Mouse (Mus musculus): ENCODE measurements around the gene Slc45a3. TPM values are rescaled to one million over a fixed set of nuclear protein-coding genes. Genes with fewer than 3 reads are reported as not detected.

Slc45a3 gene
- polyA plus RNA-seq, 1 experiment from 2014 or later = 0.96 TPM

DNA sequence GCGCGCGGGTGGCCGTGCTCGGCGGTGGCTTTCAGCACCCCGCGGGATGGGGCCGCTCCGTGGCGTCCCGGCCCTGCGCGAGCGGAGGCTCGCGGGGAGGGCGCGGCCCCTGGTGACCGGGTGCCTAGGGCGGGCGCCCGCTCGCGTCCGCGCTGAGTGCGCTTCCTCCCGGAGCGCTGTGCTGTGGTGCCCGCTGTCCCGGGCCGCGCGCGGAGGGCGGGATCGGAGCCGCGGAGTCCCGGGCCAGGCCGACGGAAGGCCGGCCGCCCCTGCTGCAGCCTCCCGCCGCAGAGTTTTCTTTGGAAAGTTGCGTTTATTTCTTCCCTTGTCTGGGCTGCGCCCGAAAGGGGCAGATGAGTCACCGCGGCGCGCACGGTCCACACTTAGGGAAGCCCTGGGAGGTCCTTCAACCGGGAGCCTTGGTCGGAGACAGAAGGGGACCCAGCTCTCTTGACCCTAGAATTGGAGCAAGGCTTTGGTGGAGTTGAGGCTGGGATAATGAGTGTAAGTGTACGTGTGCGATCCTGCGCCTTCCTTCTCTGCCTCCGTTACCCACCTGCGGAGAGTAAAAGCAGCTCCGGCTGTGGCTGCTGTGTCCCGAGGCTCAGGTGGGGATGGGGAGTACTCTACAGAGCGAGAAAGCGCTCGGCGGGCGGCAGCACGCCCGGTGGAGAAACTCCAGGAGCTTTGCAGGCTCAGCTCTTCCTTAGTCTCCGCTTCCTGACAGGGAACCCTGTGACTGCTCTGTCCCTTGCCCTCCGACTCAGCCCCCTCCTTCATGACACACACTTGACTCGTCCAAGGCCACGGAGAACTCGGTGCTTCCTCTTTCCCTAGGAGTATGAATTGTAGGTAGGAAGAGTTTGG is 551 bp downstream of the Slc45a3 start:
- peaks cover 11% of the 10 kb centered on the region for H3K4me1 ChIP-seq (ENCODE audit: control insufficient read depth, insufficient read depth, low read depth, low read length)
- peaks cover 11% of the 10 kb centered on the region for H3K27me3 ChIP-seq (replicated peaks; ENCODE audit: control insufficient read depth, insufficient read depth, low read length)
- H3K9me3 ChIP-seq (ENCODE audit: control insufficient read depth, low read length) = no peaks in the 10 kb centered on the region
- H3K4me3 ChIP-seq (ENCODE audit: low read length) = peak overlapping the region; percentile 75
- ATAC-seq = peak; percentile 69
- H3K27ac ChIP-seq (ENCODE audit: low read depth, low read length) = no peak overlapping the region
- no peaks in the 10 kb centered on the region for H3K36me3 ChIP-seq (ENCODE audit: control insufficient read depth, insufficient read depth, low read length)
- peak overlapping the region; percentile 94 for H3K4me2 ChIP-seq (ENCODE audit: low read length)
- H3K9ac ChIP-seq (ENCODE audit: low read depth, low read length) = peak overlapping the region; percentile 71
- under 1% methylated on average over 49 of the region's 76 CpGs for WGBS

DNA sequence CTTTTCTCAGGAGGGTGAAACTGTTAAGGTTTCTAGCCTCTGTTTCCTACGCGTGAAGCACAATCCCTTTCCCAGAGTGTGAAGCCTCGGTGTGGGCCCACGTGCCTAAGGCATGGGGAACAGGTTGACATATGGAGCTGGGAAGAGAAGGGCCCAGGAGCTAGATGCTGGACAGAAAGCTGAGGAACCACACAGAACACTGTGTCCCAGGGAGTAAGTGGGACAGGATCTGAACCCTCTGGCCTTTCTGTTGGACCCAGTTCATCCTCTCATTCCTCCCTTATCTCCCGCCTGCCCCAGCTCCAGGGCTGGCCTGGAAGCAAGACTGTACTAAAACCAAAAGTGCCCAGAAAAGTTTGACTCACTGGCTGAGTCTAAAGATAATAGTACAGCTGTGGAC is 1.3 kb downstream of the Slc45a3 start:
- peak overlapping the region; percentile 75; the same call in 1 of the 2 replicates for H3K4me3 ChIP-seq (ENCODE audit: low read length)
- WGBS = 33% methylated on average over 5 of the region's 5 CpGs
- no peak for ATAC-seq

DNA sequence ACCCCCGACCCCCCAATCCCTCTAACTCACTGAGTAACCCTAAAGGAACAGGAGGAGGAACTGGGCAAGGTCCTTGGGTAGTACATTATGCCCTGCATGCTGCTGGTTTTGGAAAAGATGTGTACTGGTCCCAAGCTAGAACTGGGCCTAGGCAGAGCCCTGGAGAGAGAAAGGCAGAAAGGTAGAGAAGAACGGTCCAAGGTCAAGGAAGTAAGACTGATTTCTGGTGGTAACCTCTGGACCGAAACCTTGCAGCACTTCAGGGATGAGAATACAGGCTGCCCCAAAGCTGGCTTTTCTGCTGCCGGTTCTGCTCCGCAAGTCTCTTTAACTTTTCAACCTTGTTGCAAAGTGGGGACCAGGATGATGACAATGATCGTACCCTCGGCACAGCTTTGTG is 1.8 kb downstream of the Slc45a3 start:
- Histone ChIP-seq H3K9ac (ENCODE audit: low read depth, low read length) (no peak overlapping the region), H3K4me2 (ENCODE audit: low read length) (no peak overlapping the region), H3K27ac (ENCODE audit: low read depth, low read length) (no peak overlapping the region), H3K4me3 (ENCODE audit: low read length) (no peak overlapping the region), H3K27me3 (replicated peaks; ENCODE audit: control insufficient read depth, insufficient read depth, low read length) (peaks cover 11% of the 10 kb centered on the region), H3K4me1 (ENCODE audit: control insufficient read depth, insufficient read depth, low read depth, low read length) (peaks cover 11% of the 10 kb centered on the region), H3K36me3 (ENCODE audit: control insufficient read depth, insufficient read depth, low read length) (no peaks in the 10 kb centered on the region), H3K9me3 (ENCODE audit: control insufficient read depth, low read length) (no peaks in the 10 kb centered on the region)
- 73% methylated on average over 7 of the region's 7 CpGs for WGBS
- ATAC-seq = no peak

More for the DNA sequence above, 1.3 kb downstream of the Slc45a3 start:
- Histone ChIP-seq H3K4me1 (ENCODE audit: control insufficient read depth, insufficient read depth, low read depth, low read length) (peaks cover 11% of the 10 kb centered on the region), H3K27ac (ENCODE audit: low read depth, low read length) (no peak overlapping the region), H3K4me2 (ENCODE audit: low read length) (peak overlapping the region; percentile 94), H3K27me3 (replicated peaks; ENCODE audit: control insufficient read depth, insufficient read depth, low read length) (peaks cover 11% of the 10 kb centered on the region), H3K9me3 (ENCODE audit: control insufficient read depth, low read length) (no peaks in the 10 kb centered on the region), H3K36me3 (ENCODE audit: control insufficient read depth, insufficient read depth, low read length) (no peaks in the 10 kb centered on the region), H3K9ac (ENCODE audit: low read depth, low read length) (no peak overlapping the region)

- WGBS = 41% methylated on average over 5 of the region's 5 CpGs
- Histone ChIP-seq H3K36me3 (ENCODE audit: control insufficient read depth, insufficient read depth, low read length) (no peaks in the 10 kb centered on the region), H3K9me3 (ENCODE audit: control insufficient read depth, low read length) (no peaks in the 10 kb centered on the region), H3K27me3 (replicated peaks; ENCODE audit: control insufficient read depth, insufficient read depth, low read length) (peaks cover 11% of the 10 kb centered on the region), H3K9ac (ENCODE audit: low read depth, low read length) (no peak overlapping the region), H3K4me1 (ENCODE audit: control insufficient read depth, insufficient read depth, low read depth, low read length) (peaks cover 11% of the 10 kb centered on the region), H3K27ac (ENCODE audit: low read depth, low read length) (no peak overlapping the region), H3K4me2 (ENCODE audit: low read length) (no peak overlapping the region), H3K4me3 (ENCODE audit: low read length) (no peak overlapping the region)
- ATAC-seq = no peak
Measured at GRCm38 (mm10) chr1:131965818-131966217, 3.1 kb downstream of the Slc45a3 start.

DNA sequence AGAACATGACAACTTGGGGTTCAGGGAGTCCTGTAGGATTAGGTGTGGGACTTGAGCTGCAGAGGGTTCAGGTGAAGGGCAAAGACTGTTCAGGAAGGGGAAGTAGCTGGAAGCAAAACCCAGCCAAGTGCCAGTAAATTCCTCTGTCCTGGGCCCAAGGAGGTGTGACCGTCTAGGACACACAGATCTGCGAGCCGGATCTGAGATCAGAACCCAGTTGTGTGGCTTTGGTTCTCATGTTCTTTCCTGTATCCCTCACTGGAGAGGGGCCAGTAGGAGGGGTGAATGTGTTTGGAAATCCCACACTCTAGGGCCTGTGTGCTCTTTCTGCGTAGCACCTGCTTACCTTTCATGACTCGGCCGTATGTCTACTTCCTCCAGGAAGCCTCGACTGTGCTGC is 4.6 kb downstream of the Slc45a3 start:
- H3K36me3 ChIP-seq (ENCODE audit: control insufficient read depth, insufficient read depth, low read length) = no peaks in the 10 kb centered on the region
- no peak overlapping the region for H3K9ac ChIP-seq (ENCODE audit: low read depth, low read length)
- 73% methylated on average over 7 of the region's 7 CpGs for WGBS
- H3K4me2 ChIP-seq (ENCODE audit: low read length) = no peak overlapping the region
- H3K4me1 ChIP-seq (ENCODE audit: control insufficient read depth, insufficient read depth, low read depth, low read length) = peaks cover 15% of the 10 kb centered on the region
- no peaks in the 10 kb centered on the region for H3K9me3 ChIP-seq (ENCODE audit: control insufficient read depth, low read length)
- no peak overlapping the region for H3K4me3 ChIP-seq (ENCODE audit: low read length)
- no peak for ATAC-seq
- H3K27ac ChIP-seq (ENCODE audit: low read depth, low read length) = no peak overlapping the region
- H3K27me3 ChIP-seq (replicated peaks; ENCODE audit: control insufficient read depth, insufficient read depth, low read length) = peaks cover 11% of the 10 kb centered on the region

DNA sequence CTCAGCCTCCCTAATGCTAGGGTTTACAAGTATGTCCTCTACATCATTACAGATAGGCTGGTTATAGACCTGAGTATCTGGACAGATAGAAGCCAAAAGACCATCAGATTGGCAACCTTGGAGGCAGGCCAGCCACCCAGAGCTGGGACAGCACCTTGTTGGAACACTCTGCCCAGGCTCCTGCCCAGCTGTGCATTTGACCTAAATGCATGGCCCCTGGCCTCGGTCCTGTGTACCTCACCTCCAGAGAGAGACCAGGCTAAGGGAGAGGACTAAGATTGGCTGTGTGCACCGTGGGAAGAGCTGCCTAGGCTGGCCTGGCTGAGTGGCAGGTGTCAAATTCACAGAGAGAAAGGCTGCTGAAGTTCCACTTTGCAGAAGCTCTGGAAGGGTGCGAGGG is 5.8 kb downstream of the Slc45a3 start:
- Histone ChIP-seq H3K4me3 (ENCODE audit: low read length) (no peak overlapping the region), H3K27me3 (replicated peaks; ENCODE audit: control insufficient read depth, insufficient read depth, low read length) (peaks cover 11% of the 10 kb centered on the region), H3K9ac (ENCODE audit: low read depth, low read length) (no peak overlapping the region), H3K9me3 (ENCODE audit: control insufficient read depth, low read length) (no peaks in the 10 kb centered on the region), H3K36me3 (ENCODE audit: control insufficient read depth, insufficient read depth, low read length) (no peaks in the 10 kb centered on the region), H3K4me2 (ENCODE audit: low read length) (no peak overlapping the region), H3K27ac (ENCODE audit: low read depth, low read length) (no peak overlapping the region), H3K4me1 (ENCODE audit: control insufficient read depth, insufficient read depth, low read depth, low read length) (peaks cover 9% of the 10 kb centered on the region)
- ATAC-seq = no peak
- WGBS = 29% methylated on average over 3 of the region's 3 CpGs

DNA sequence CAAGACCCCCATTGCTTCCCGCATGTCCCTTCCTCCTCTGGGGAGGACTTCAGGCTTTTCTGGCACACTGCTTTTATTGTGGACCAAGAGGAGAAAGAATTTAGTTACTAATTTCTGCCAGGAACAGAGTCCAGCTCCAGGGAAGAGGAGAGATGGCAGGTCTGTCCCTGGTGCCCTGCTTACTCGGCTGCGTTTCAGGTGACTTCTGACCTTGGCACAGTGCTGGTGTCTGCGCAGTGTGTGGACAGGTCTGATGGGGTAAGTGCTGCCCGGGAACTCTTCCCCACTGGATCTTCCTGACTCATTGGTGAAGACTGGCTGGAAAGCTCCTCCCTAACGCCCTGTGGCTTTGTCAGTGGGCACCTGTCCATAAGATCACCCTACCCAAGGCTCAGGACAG is 6.2 kb downstream of the Slc45a3 start:
- Histone ChIP-seq H3K4me2 (ENCODE audit: low read length) (no peak overlapping the region), H3K4me1 (ENCODE audit: control insufficient read depth, insufficient read depth, low read depth, low read length) (peaks cover 6% of the 10 kb centered on the region), H3K27ac (ENCODE audit: low read depth, low read length) (no peak overlapping the region), H3K9ac (ENCODE audit: low read depth, low read length) (no peak overlapping the region), H3K9me3 (ENCODE audit: control insufficient read depth, low read length) (no peaks in the 10 kb centered on the region), H3K36me3 (ENCODE audit: control insufficient read depth, insufficient read depth, low read length) (no peaks in the 10 kb centered on the region), H3K4me3 (ENCODE audit: low read length) (no peak overlapping the region), H3K27me3 (replicated peaks; ENCODE audit: control insufficient read depth, insufficient read depth, low read length) (peaks cover 9% of the 10 kb centered on the region)
- 58% methylated on average over 6 of the region's 6 CpGs for whole genome bisulfite sequencing
- ATAC-seq = no peak

- no peak for ATAC-seq
- WGBS = 76% methylated on average over 4 of the region's 4 CpGs
Measured at GRCm38 (mm10) chr1:131969825-131970224, 7.1 kb downstream of the Slc45a3 start.

DNA sequence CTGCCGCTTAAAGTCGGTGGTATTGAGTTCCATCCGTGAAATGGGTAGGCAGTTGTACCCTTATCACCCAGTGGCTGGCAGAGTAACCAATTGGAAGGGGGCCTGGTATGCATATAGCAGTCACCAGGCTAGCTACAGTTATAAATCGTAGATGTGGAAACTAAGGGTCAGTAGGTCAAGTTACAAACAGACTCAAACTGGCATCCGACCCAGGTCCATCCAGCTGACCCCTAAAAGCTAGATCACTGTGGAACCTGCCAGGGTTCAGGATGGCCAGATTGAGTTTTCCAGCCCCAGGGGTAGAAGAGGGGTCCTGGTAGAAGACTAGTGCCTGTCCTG is 7.5 kb downstream of the Slc45a3 start:
- Histone ChIP-seq H3K4me2 (ENCODE audit: low read length) (no peak overlapping the region), H3K27ac (ENCODE audit: low read depth, low read length) (no peak overlapping the region)
- 45% methylated on average over 5 of the region's 5 CpGs for WGBS

More at GRCm38 (mm10) chr1:131969825-131970224, 7.1 kb downstream of the Slc45a3 start:
- H3K9me3 ChIP-seq (ENCODE audit: control insufficient read depth, low read length) = no peaks in the 10 kb centered on the region
- H3K9ac ChIP-seq (ENCODE audit: low read depth, low read length) = no peak overlapping the region
- H3K27me3 ChIP-seq (replicated peaks; ENCODE audit: control insufficient read depth, insufficient read depth, low read length) = peaks cover under 1% of the 10 kb centered on the region
- no peaks in the 10 kb centered on the region for H3K36me3 ChIP-seq (ENCODE audit: control insufficient read depth, insufficient read depth, low read length)
- no peak overlapping the region for H3K27ac ChIP-seq (ENCODE audit: low read depth, low read length)
- no peak overlapping the region for H3K4me3 ChIP-seq (ENCODE audit: low read length)
- H3K4me2 ChIP-seq (ENCODE audit: low read length) = no peak overlapping the region
- peaks cover 6% of the 10 kb centered on the region for H3K4me1 ChIP-seq (ENCODE audit: control insufficient read depth, insufficient read depth, low read depth, low read length)

More for the DNA sequence above, 7.5 kb downstream of the Slc45a3 start:
- no peak for ATAC-seq
- H3K36me3 ChIP-seq (ENCODE audit: control insufficient read depth, insufficient read depth, low read length) = no peaks in the 10 kb centered on the region
- peaks cover 6% of the 10 kb centered on the region for H3K4me1 ChIP-seq (ENCODE audit: control insufficient read depth, insufficient read depth, low read depth, low read length)
- no peak overlapping the region for H3K9ac ChIP-seq (ENCODE audit: low read depth, low read length)
- no peak overlapping the region for H3K4me3 ChIP-seq (ENCODE audit: low read length)
- no peaks in the 10 kb centered on the region for H3K9me3 ChIP-seq (ENCODE audit: control insufficient read depth, low read length)
- H3K27me3 ChIP-seq (replicated peaks; ENCODE audit: control insufficient read depth, insufficient read depth, low read length) = no peaks in the 10 kb centered on the region; the same call in 1 of the 2 replicates
